Mouse (Mus musculus) liver, embryonic 14.5 days (tissue): ENCODE measurements around the gene Etnk1.

ENCODE experiments used
- CTCF ChIP-seq: IDR thresholded peaks from 2 replicates; pipeline ENCODE4 v1.5.1; 2016; ENCODE audit warnings: antibody characterized with exemption, low read depth, control low read depth
- EP300 ChIP-seq: IDR thresholded peaks from 2 replicates; pipeline ENCODE4 v1.6.1; 2016; ENCODE audit warnings: antibody characterized with exemption, low read depth

GRCm38 (mm10) chr6:143154885-143155284, 12.1 kb upstream of the Etnk1 start:
- TF ChIP-seq CTCF (no peak), EP300 (no peak)
